Mouse (Mus musculus): ENCODE measurements around the gene Tubb2a.

Tubb2a gene

DNA sequence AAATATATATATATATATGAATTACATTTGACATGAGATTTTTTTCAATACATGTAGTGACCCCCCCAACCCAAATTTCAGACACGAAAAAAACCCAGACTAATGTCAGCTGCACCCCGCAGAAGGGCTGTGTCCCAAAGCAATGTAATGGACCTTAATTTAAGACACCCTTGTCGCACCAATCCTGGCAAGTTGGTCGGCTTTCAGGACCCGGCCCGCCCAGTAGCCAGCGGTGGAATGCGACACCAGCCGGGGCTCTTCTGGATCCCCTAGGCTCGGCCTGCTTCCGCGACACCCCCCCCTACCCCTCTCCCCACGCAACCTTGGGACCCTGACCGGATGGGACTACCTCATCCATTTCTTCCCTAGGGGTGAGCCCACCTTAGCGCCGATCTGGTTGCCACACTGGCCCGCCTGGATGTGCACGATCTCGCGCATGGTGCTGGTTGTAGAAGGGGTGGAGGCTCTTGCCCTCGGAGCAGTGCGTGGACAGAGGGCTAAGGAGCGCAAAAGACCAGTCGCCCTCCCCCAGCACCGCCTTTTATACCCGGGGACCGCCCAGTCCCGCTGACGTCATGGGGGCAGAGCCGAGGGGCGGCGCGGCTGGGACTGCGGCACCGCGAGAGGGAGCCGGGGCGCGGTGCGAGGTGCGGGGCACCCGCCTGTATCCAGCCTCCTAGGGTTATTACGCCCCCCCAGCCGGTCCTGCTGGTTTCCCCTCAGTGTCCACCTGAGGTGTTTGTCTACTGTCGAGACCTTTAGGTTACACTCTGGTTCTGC, at the start of gene Tubb2a:
Gene Tubb2a (minus strand): TSS at position 516 of the 780 bp plus-strand sequence.
- DNase-seq (ENCODE audit: low spot score in 2 of 2) = peak; percentile 88

DNA sequence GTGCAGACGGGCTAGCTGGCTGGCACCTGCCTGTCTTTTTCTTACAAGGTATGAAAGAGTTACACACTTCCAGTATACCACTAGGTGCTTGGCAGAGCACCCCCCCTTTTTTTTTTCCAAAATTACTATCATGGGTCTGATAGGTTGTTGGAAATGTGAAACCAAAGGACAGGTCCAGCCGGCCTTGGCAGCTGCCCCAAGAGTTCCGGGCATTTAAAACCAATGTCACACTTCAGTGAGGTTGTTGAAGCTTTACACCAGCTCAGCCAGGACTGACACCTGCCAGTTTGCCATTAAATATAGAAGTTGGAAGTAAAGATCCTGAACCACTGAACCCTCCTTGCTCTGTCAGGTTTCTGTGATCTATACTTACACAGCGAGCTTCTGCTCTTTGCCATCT, 47.9 kb upstream of the Tubb2a start:
- DNase-seq (ENCODE audit: low spot score in 2 of 2) = no peak

DNA sequence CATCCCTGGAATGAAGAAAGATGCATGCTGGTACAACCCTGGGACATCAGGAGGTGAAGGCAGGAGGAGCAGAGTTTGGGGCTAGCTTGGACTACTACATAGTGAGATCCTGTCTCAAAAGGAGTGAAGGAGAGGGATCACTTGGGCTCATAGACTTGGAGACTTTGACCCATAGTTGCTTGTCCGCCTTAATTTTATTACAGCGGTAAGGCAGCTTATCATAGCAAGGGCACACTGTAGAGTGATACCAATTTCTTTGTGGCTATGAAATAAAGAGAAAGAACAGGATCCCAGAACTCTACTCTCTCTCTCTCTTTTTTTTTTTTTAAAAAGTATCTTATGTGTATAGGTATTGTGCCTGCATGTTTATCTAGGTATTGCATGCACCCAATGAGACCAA, 42.7 kb upstream of the Tubb2a start:
- no peak for DNase-seq (ENCODE audit: low spot score in 2 of 2)

DNA sequence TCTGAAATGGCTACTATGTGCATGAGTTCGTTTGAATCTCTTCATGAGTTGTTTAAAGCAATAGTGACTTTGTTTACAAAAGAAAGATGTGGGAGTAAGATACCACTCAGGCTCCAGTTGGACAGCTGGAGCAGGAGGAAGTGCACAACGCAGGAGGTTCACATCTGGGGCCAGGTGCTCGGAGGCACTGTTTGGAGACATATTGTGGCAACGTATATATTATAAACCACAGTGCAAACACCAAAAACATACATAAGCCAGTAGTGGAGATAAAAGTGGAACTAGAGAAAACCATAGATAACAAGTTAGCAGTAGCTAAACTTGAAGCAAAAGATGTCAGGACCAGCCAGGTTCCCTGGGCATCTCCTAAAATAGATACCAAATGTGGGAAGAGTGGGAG, 41.6 kb upstream of the Tubb2a start:
- no peak for DNase-seq (ENCODE audit: low spot score in 2 of 2)

DNA sequence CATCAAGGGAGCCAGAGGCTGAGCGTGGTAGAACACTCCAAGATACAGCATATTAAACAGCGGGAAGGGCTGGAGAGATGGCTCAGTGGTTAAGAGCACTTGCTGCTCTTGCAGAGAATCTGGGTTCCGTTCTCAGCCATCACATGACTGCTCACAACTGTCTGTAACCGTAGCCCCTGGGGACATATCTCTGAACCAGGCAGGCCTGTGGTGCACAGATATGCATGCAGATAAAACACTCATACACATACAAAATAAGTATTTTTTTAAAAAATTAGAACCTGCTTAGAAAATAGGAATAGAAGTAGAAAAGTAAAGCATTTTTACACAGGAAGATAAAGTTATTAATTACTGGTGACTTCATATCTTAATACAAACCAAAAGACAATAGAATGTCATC, 41.0 kb upstream of the Tubb2a start:
- DNase-seq (ENCODE audit: low spot score in 2 of 2) = peak; percentile 49 to 51

DNA sequence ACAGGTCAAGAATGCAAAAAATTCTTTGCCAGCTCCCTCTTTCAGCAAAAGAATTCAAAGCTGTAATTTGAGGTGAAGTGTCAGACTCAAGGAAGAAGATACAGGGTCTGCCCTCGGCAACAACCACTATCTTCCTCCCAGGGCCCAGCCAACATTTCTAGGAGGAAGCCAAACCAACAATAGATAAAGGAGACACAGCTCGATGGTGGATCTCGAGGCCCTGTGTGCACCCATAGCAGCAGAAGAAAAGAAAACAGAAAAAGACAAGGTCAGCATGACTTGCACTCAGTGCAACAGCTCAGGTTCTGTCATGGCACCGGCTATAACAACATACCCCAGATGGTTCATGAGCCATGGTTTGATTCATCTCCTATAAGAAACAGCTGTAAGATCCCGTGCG, 38.7 kb upstream of the Tubb2a start:
- no peak for DNase-seq (ENCODE audit: low spot score in 2 of 2)

DNA sequence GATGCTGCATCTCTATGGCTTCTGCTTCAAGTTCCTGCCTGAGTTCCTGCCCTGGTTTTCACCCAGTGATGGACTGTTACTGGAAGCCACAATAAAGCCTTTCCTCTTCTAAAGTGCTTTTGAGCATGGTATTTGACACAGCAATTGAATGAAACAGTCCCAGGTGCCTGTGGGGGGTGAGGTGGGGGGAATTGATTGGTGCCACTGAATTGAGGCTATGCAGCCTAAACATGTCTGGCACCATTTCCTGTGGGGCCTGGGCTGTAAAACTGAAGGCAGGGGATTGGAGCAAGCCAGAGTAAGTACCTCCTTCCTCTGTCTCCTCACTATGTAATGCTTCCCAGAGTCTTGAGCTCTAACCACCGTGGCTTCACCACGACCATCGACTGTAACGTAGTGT, 36.8 kb upstream of the Tubb2a start:
- no peak for DNase-seq (ENCODE audit: low spot score in 2 of 2)

DNA sequence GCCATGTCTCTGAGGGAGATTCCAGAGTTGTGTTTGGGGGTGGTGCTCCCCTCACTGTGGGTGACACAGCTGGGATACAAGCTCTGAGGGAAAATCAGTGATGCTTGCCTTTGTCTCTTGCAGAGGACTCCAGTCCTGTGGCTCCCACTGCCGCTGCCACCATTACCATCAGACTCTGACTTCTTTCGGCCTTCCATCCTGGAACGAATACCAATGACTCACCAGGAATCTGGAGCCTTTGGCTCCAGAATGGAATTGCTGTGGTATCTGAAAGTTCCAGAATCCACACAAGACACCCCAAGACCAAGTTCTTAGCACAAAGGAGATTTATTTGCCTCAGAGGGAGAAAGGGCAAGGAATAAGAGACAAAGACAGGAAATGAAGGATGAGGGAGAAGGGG, 35.3 kb upstream of the Tubb2a start:
- no peak for DNase-seq (ENCODE audit: low spot score in 2 of 2)

DNA sequence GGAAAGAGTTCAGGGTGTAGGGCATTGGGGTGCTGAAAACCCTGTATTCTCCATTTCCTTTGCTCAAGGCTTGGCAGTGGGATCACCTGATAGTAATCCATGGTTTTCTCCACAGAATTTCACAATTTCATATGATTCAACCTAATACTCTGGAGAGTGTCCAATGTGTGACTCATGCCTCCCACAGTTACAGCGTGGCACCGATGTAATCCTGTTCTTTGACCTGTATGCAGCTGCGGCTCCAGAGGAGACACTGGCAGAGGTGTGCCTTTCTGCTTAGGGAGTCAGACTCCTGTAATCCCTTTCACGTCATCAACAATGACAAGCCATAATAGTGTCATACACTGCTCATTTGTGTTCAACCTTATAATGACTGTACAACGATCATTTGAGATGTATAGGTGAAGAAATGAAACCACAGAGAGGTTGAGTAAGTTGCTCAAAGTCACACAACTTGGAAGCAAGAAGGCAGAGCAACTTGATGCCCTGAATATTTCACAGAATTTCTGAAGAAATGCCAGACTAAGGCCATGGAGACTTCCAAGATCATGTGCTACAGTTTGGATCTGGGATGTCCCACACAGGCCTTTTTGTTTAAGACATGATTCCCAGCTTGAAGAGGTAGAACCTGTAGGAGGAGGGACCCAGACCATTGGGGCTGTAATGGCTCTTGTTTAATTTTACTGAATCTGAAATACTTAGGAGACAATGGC, 34.7 kb upstream of the Tubb2a start:
- no peak for DNase-seq (ENCODE audit: low spot score in 2 of 2)

DNA sequence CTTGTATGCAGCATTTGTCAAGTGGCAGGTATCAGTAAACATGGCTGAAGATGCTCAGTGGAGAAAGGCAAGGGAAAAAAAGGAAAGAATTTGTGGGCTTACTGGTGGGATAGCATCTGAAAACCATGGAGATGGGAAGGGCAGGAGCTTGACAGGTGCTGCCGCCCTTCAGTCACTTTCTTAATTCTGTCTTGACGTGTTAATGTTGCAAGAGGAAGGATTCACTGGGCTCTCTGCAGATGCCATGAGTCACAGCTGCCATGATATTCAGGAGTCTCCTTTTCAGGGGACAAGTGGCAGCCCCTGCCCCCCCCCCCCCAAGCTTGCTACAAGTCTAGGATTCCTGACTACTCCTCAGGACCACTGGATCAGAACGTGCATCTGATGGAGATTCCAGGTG, 34.1 kb upstream of the Tubb2a start:
- DNase-seq (ENCODE audit: low spot score in 2 of 2) = no peak

DNA sequence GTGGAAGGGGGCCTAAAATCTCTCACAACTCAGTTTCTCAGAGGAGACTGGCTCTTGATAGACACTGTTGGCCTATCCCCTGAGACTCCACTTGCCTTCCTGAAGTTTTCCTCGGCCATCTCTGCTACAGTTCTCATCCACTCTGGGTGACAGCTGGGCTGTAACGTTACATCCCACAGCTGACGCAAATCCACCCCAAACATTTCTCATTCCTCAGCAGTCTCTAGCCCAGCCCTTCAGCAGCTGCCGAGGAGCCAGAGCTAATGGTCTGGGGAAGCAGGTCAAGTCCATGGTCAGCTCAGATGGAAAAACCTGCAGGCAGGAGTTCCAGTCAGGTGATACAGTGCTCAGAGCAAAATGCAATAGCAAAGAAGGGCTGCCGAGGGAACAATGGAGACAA, 33.2 kb upstream of the Tubb2a start:
- DNase-seq (ENCODE audit: low spot score in 2 of 2) = no peak

DNA sequence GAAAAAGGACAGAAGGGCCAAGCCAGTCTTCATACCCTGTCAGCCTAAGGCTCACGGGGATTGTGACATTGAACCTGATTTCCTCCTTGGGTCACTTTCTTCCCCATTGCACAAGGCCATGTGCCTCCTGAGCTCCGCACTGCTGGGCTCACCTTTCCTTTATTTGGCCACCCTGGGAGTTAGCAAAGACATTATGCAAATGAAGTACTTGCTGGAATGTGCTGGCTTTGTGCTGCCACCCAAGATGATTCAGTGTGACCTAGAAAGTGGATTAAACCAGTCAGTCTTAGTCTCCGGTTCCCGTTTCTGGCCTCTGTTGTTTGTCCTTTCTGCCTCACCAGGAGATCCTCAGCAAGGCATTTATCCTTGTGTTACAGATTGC, 31.9 kb upstream of the Tubb2a start:
- DNase-seq (ENCODE audit: low spot score in 2 of 2) = no peak

DNA sequence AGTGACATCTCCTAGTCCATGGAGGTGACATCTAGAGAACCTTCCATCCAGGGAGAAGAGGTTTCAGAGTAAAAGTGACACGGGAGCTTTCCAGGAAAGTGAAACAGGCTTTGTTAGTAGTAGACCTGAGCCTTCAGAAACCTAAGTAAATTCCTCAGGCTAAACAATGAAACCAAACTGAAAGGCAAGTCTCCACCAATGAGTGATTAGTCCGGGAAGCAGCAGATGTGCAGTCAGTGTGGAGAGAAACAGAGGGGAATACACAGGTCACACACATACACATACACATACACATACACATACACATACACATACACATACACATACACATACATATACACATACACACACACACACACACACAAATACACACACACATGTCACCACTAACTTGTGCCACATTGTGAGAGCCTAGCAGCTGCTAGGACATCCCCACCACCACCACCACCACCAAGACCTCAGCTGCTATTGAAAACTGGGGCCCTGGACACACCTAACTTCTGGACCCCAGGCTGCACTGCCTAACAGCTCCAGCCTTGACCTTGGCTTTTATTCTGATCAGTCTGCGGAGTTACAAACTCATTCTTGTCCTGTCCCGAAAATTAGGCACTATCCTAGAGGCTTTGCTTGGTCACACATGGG, 31.3 kb upstream of the Tubb2a start:
- DNase-seq (ENCODE audit: low spot score in 2 of 2) = no peak

DNA sequence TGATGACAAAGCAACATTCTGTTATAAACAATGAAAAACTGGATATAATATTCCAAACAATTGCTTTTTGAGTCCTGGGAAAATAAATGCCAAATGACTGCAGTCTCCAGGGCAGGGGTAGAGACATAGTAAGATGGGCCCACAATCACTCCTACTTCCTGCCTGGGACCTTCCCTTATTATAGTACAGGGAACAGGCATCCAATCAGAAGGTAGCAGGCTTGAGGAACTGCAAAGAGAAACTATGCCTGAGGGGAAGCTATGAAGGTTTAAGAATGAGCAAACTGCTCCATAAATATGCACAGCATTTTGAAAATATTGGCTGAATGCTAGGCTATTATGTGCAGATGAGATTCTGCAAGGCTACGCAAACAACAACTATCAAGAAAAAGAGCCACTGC, 29.2 kb upstream of the Tubb2a start:
- no peak for DNase-seq (ENCODE audit: low spot score in 2 of 2)

DNA sequence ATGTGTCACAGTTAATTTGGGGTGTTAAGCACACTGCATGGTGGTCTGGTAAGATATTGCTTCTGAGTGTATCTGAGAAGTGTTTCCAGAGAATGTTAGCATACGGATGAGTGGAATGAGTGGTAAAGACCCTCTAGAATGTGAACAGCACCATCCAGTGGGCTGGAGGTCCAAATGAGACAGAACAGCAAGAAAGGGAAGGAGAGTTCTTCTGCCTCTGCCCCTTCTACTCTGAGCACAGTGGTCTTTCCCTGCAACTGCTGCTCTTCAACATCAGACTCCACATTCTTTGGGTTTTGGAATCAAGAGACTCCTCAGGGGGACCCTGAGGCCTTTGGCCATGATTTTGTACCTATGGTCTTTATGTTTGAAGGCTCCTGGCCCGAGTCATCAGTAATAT, 28.4 kb upstream of the Tubb2a start:
- DNase-seq (ENCODE audit: low spot score in 2 of 2) = no peak

DNA sequence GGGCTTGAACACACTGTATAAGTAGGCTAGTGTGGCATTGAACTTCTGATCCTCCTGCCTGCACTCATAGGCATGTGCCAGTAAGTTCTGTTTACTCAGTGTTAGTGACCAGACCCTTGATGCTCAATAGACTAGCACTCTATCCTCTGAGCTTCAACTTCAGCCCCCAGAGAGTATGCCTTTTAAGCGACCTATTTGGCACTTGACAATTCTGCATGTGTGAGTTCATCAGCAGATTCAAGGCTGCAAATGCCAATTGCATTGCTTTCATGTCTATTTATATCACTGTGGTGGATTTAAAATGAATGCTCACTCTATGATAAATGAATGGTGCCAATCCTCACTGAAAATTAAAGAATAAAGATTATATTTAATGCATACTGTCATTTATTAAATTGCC, 27.6 kb upstream of the Tubb2a start:
- DNase-seq (ENCODE audit: low spot score in 2 of 2) = no peak

DNA sequence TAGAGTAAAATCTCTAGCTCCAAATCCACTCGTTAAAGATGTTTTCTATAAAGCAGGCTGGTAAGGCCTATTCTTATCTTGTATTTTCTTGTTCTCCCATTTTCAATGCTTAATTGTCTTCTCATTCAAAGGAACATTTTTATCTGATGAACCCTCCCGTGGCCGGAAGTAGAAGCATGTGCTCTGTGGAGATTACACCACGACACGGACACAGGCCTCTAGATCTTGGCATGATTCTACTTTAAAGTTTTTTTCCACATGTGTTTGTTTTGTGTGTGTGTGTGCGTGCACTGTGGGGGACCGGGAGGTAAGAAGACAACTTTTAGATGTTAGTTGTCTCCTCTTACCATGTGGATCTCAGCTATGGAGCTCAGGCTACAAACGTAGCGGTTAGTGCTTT, 24.1 kb upstream of the Tubb2a start:
- DNase-seq (ENCODE audit: low spot score in 2 of 2) = no peak

DNA sequence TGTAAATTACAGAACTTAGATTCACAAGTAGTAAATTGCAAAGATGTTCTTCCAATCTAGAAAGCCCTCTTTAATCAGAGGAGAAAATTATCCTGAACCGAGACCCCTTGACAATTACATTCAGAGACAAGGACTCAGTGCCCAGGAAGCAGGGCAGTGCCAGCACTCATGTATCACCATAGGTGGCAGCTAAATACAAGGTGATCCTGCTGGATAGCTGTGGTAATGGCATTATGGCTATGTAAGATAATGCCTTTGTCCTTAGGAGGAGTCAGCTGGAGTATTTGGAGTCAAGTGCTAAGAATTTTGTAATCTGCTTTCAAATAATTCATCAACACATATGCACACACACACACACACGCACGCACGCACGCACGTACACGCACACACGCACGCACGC, 23.4 kb upstream of the Tubb2a start:
- DNase-seq (ENCODE audit: low spot score in 2 of 2) = no peak

DNA sequence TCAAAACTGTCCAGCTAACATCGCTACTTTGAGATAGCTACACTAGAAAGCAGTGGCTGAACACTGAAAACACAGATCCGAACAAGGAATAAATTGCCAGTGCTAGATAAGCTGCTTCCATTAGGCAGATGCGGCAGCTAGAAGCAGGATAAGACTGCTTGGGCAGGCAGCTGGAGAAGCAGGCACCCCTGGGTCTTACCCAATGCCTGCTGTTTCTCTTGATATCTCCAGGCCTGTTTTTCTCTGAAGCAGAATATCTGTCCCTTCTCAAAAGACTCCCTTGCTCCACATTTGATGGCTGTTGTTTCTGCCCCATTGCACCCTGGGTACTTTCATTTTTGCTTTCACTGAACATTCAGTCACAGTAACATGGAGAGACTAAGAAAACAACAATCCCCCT, 22.9 kb upstream of the Tubb2a start:
- peak in 1 of 2 experiments; percentile 13 for DNase-seq (ENCODE audit: low spot score in 2 of 2)

DNA sequence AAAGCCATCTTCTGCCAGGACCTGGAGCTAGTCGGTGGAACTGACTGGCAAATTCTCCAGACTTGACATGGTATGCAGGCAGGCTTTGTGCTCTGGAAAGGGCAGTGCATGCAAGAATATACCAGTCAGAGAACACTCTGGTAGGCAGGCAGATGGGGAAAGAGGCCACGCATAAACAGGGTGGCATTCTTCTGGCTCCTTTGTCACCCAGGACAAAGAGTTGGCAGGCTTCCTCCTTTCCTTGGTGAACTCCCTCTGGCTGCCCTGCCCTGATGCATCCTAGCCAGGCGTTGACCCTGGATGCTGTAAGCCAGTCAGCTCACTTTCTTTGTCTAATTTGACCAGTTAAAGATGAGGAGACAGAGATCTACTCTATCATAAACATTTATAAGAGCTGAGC, 19.3 kb upstream of the Tubb2a start:
- DNase-seq (ENCODE audit: low spot score in 2 of 2) = no peak

DNA sequence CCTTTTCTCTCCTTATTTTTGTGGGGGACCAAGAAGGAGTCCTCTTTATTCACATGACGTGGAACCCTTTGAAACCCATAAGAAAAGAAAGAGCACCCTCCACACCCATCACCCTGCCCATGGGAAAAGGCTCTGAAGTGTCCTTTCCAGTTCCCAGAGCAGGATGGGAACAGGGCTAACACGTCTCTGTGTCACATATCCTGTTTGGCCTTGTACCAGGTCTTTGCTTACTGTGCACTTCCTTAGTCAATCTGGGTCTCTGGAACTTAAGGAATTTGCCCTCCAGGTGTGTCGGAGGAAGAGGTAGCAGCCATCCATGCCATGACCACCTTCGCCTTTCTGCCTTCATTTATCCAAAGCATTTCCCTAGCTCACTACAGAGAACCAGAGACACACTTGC, 18.6 kb upstream of the Tubb2a start:
- DNase-seq (ENCODE audit: low spot score in 2 of 2) = no peak

DNA sequence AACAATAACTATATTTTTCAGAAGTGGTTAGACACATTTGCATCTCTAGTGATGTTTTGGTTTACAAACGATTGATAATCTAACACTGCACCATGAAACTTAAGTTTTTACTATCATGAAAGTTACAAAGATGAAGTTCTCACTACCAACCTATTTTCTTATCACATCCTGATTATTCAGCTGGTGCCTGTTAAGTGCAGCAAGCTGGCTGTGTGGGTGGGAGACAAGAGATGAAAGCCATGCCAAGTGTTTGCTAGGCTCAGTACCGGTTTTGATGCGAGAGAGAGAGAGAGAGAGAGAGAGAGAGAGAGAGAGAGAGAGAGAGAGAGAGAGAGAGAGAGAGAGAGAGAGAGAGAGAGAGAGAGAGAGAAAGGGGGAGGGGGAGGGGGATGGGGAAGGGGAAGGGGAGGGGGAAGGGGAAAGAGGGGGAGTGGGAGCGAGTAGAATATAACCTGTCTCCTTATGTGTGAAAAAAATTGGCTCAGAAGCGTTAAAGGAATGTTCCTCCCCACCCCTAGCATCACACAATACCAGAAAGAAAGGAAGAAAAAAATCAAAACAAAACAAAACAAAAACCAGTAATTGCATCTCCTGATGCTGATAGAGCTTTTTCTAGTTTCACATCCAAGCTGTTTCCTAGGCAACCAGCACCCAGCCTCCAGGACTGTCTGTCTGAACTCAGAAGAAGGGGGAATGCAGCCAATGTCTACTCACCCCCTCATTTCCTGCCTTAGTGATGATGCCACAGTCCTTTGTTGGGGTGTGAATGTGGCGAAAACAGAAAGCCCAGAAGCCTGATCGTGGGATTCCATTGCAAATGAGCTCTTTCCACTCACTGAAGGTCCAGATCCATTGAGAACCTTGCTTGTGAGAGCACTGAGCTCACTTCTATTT, 18.0 kb upstream of the Tubb2a start:
- DNase-seq (ENCODE audit: low spot score in 2 of 2) = no peak

Measured in spleen, postnatal 36 days (tissue).